Mouse (Mus musculus) adrenal gland, postnatal 14 days (tissue): Measurements from ENCODE around the gene Zfp229. TPM values are rescaled to one million over a fixed set of nuclear protein-coding genes. Genes with fewer than 3 reads are reported as not detected.
"Not testable (repeated sequence)": the region's sequence is repeated elsewhere in the genome, so short reads cannot be mapped to it uniquely, and the experiment has no call there.

Experiments used
- DNase-seq: peaks from one replicate; pipeline ENCODE4 v3.0.0; 2021; ENCODE audit warnings: mixed read lengths
- long read RNA-seq, 2 experiments: library from polyadenylated mRNA; stranded (forward); transcript quantifications; one replicate each; pipeline ENCODE4 v2.0.0; 2021
- total RNA-seq: library from RNA; stranded (reverse); gene quantifications from 2 replicates; pipeline ENCODE4 v1.2.3, GENCODE M21; 2021

Gene Zfp229
- total RNA-seq = 9.9 and 12.9 TPM in 2 replicates
- long read RNA-seq, experiment 1, full-length matches to known transcripts = 3 of 6 reads
- long read RNA-seq, experiment 1, partial matches to known transcripts = 0 of 6 reads
- long read RNA-seq, experiment 1, other reads (novel, unspliced or antisense) = 3 of 6 reads
- long read RNA-seq, experiment 2, full-length matches to known transcripts = 1 of 1 reads
- long read RNA-seq, experiment 2, partial matches to known transcripts = 0 of 1 reads
- long read RNA-seq, experiment 2, other reads (novel, unspliced or antisense) = 0 of 1 reads

GRCm38 (mm10) chr17:21730495-21730894 lies at the start of gene Zfp229:
Gene Zfp229, plus strand, starts transcription at chr17:21730795.
- not testable (repeated sequence) for DNase-seq

- DNase-seq = no peak
Measured at GRCm38 (mm10) chr17:21691560-21691959, 39.0 kb upstream of the Zfp229 start, which contains the start of gene Gm10226. Gene Gm10226, plus strand, starts transcription at chr17:21691860.

GRCm38 (mm10) chr17:21693342-21693741 lies 37.3 kb upstream of the Zfp229 start:
- no peak for DNase-seq

GRCm38 (mm10) chr17:21696073-21696472 lies 34.5 kb upstream of the Zfp229 start:
- DNase-seq = no peak

GRCm38 (mm10) chr17:21702281-21703240 lies 28.0 kb upstream of the Zfp229 start:
- DNase-seq = no peak

- no peak for DNase-seq
Measured at GRCm38 (mm10) chr17:21703414-21703813, 27.2 kb upstream of the Zfp229 start.

- peak; percentile 90 for DNase-seq
Measured at GRCm38 (mm10) chr17:21707343-21707996, 23.1 kb upstream of the Zfp229 start, which contains the start of gene Zfp760. Gene Zfp760, plus strand, starts transcription at chr17:21707741.

- no peak for DNase-seq
Measured at GRCm38 (mm10) chr17:21708401-21708800, 22.2 kb upstream of the Zfp229 start.

- no peak for DNase-seq
Measured at GRCm38 (mm10) chr17:21733049-21733448, 2.5 kb downstream of the Zfp229 start.

GRCm38 (mm10) chr17:21733529-21734031 lies 3.0 kb downstream of the Zfp229 start:
- DNase-seq = peak; percentile 82

GRCm38 (mm10) chr17:21752791-21753190 lies 22.2 kb downstream of the Zfp229 start:
- DNase-seq = no peak

- DNase-seq = peak; percentile 40
Measured at GRCm38 (mm10) chr17:21753342-21754208, 23.0 kb downstream of the Zfp229 start.

GRCm38 (mm10) chr17:21770336-21770735 lies 39.7 kb downstream of the Zfp229 start:
- DNase-seq = no peak

GRCm38 (mm10) chr17:21792256-21792655 lies 61.7 kb downstream of the Zfp229 start:
- DNase-seq = no peak

- DNase-seq = peak; percentile 12
Measured at GRCm38 (mm10) chr17:21801373-21801772, 70.8 kb downstream of the Zfp229 start.

Other genes with a start within 250 kb of the Zfp229 start
- 4.8 and 5.6 TPM in 2 replicates for gene Zfp53, start 241.8 kb upstream of the Zfp229 start, total RNA-seq
- gene Zfp52, start 195.3 kb upstream of the Zfp229 start, total RNA-seq = 30.6 and 31.5 TPM in 2 replicates
- gene Zfp948, start 163.8 kb upstream of the Zfp229 start, total RNA-seq = 10.2 and 12.9 TPM in 2 replicates
- 5.4 and 5.8 TPM in 2 replicates for gene Zfp983, start 80.2 kb upstream of the Zfp229 start, total RNA-seq
- 2.9 and 3.7 TPM in 2 replicates for gene Gm10226, start 38.9 kb upstream of the Zfp229 start, total RNA-seq
- gene Zfp760, start 23.1 kb upstream of the Zfp229 start, total RNA-seq = 7.1 and 8.1 TPM in 2 replicates
- 2.2 and 3.1 TPM in 2 replicates for gene Zfp820, start 115.0 kb downstream of the Zfp229 start, total RNA-seq
- gene Zfp995, start 179.1 kb downstream of the Zfp229 start, total RNA-seq = 3.2 and 6.5 TPM in 2 replicates
- 9.6 and 10.4 TPM in 2 replicates for gene Zfp942, start 231.7 kb downstream of the Zfp229 start, total RNA-seq
- 14.2 and 16.4 TPM in 2 replicates for gene Zfp943, start 231.8 kb downstream of the Zfp229 start, total RNA-seq